Mouse (Mus musculus) thymus, postnatal 4 days (tissue): ENCODE data around the gene Snx18.

Experiments
- DNase-seq: peaks from one replicate; pipeline ENCODE4 v3.0.0; 2021

Gene Snx18

DNA sequence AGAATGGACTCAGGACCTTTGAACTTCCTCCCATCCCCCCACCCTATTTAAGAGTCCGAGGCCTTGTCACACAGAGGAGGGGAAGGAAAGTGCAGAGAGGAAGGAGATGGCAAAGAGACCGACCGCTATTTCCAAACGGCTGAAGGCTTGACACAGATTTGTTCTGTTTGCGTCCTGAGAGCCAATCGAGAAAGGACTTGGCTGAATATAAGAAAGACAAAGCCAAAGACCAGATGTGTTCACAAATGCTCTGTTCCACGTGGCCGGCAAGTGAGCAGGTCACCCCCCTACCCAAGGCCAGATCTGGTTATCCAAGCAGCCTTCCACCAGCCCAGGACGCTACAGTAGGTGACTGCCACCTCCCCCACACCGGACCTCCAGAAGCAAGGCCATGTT is 2.8 kb downstream of the Snx18 start:
- DNase-seq, result peak; percentile 26

DNA sequence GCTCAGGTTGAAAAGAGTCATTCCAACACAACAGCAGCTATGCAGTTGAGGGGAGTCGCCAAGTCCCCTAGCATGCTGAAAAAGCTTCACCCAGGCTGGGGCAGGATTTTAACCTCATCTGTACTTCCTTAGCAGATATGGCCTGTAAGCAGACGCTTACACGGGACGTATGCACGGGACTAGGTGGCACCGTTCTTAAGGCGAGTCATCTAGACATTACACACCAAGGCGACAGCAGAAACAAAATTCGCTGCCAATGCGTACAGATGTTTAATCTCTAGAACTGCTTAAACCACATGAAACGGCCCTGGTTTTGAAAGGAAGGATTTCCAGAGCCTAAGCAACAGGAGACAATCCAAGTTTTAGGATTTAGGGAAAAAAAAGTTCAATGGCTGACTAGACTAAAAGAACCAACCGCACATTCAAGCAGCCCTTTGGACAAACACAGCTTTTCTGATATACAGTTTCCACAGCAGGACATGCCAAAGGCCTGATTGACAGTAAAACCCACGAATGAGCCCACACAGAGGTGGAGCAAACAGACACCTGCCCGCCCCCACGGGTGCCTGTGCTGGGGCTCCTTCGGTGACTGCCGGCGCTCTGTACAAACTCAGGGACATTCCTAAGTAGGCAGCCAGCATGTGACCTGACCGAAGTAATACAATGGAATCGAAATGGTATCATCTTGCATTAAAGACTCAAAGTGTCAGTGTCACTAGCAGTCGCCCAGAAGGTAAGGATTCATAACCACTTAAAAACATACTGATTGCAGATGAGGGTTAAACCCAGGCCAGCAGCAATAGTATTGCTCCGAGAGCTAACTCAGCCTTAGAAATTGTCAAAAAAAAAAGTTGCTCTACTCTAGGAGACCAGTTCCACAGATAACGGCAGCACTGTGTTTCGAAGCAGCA is 3.5 kb downstream of the Snx18 start:
- peak; percentile 92 for DNase-seq

DNA sequence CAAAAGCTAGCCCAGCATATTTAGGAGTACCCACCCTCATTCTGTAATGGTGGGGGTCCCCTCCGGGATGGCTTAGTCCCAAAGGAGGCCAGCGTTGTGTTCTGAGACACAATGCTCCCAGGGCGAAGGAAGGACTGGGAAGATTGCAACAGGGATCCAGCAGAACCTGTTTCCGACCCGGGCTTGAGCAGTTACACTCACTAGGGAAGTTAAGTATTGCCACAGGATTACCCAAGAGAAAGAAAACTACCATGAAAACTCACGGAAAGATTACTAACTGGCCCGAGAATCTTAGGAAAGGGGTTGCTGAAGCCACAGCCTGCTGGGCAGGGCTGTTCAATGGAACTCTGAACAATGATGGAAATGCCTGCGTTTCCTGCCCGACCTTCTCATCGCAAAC is 4.5 kb downstream of the Snx18 start:
- DNase-seq, result peak; percentile 7

DNA sequence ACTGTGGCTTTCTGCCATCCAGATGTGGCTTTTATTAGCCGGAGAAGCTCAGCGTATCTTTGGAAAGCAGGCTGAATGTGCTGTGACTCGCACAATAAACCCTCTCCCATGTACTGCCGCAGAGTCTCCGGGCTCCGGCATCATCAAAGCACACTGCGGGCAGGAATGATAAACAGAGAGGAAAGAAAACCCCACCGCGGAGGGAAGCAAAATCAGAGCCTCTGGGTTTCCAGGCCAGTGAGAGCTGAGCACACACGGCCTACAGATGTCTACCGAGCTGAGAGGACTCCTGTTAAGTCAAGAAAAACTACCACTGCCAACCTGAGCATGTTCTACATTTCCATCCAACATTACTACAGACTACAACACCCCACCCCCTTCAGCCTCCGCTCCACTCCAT is 5.0 kb downstream of the Snx18 start:
- peak; percentile 11 for DNase-seq

DNA sequence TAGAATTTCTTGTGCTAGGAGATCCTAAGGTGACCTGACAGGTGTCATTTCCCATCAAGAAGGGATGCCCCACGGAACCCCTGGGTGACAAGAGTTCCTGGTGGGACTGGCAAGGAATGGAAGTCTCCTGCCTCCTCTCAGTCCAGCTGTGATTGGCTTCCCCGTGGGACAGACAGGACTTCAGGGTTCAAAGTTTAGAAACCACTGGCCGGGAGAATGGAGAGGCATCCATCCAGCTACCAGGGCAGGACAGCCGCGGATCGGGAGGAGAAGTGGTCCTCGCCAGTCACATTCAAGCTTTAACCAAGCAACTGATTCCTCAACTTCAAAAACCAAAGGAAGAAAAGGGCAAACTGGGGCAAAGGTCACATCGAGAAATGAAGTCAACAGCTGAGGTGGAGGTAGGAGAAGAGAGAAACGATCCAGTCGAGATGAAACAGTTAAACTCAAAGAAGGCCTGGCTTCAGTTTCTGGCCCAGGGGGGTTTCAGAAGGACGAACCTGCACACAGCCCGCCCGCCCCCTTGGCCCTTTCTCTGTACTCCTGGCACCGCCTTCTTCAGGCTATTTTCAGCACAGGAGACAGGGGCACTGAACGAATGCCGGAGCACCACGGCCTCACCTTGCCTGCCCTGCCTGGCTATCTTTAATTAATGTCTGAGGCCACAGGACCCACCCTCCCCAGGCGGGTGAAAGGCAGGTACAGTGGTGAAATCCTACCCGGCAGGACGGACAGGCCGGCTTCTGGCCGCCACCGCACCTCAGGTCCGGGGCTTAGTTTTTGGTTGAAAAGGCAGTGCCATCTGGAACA is 6.0 kb downstream of the Snx18 start:
- DNase-seq, result peak; percentile 6

DNA sequence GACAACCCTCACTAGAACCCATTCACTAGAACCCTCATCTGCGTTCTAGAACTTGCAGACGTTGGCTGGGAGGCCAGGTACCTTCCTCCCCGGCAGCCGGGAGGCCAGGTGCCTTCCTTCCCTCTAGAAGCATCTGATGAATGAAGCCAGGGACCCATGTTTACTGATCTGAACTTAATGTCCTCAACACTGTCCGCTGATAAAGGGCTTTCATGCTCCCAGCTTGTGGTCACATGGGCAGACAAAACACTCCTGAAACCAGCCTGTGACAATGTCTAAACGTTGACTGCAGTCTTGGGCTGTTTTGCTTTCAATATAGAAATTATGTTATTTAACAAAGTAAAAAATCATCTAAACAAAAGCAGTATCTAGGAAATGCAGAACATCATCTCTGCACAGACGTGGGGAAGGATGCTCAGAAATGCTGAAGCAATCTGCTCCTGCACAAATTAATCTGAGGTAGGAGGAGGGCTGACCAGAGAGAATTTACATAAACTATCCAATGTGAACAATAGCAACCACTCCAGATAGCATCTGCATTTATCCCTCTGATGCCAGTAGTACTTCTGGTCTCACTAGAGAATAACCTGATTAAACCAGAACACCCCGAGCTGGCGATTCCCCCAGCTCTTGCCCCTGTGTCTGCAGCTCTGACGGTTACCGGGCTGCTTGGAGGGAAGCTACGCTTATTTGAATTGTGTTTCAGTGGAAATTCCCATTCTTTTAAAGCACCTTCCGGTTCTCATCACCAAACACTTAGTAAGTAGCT is 7.4 kb downstream of the Snx18 start:
- DNase-seq, result peak; percentile 5

DNA sequence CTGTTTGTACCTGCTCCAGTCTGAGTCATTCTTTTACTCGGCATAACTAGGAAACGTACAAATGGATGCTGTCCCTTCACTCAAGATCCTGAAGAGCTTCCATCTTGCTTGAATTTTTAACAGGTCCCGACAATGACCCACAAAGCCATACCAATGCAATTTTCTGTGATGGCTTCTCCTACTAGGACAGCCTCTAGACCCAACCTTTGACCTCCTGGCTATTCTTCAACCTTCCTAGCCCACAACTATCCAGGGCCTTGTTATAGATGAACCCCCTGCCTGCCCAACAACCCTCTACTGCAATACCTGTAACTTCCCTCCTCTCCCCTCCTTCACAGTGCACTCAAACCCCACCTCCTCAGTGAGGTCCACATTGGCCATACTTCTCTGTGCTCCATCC is 8.9 kb downstream of the Snx18 start:
- DNase-seq, result no peak

DNA sequence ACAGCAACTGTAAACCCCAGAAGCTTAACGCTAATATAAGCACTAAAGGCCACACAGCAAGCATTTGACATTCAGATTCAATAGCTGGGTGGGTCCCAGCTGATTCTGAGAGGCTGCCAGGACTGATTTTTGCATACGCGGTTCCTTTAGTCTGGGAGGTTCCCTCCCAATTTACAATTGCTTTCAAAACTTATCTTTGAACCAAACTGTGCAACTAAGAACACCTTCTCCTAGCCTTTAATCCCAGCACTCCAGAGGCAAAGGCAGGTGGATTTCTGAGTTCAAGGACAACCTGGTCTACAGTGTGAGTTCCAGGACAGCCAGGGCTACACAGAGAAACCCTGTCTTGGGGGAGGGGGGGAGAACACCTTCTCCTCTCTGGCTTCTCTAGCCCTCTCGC is 10.5 kb downstream of the Snx18 start:
- no peak for DNase-seq

DNA sequence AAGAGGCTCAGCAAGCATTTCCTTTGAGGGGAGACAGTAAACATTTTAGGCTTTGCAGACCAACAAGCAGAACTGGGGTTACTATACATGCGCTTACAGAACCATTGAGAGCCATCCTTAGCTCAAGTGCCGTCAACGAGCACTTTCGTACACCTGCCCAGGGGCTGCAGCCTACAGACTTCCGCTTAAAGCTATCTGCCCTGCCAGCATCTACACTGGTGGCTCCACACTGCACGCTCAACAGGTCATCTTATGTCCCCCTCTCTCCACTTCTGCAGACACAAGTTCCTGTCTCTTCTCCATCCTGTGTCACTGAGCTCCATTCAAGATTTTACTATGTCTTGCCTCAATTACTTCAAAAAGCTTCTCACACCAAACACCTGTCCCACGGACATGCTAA is 11.0 kb downstream of the Snx18 start:
- no peak for DNase-seq

DNA sequence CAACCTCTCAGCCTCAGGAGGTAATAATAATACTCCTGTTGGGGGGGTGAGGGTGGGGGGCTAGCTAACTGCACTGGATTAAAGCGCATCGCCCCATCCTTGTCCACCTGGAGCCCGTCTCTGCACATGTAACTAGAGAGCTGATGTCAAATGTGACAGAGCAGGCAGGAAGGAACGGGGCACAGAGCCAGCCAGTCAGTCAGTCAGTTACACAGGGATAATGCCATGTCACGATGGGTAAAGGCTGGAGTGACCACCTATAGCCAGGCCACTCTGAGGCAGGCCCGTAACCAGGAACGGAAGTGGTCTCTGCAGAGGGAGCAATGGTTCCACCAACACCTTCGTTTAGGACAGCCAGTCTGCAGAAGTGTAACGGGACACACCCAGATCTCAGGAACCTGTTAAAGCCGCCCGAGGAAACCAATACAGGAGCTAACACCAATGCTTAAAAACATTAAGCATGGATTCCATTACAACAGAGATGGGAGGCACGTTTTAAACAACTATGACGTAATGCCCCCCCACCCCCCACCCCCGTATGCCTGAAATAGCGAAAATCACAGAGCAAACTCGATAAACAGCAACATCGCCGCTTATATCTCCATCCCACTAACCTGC is 11.5 kb downstream of the Snx18 start:
- no peak for DNase-seq

DNA sequence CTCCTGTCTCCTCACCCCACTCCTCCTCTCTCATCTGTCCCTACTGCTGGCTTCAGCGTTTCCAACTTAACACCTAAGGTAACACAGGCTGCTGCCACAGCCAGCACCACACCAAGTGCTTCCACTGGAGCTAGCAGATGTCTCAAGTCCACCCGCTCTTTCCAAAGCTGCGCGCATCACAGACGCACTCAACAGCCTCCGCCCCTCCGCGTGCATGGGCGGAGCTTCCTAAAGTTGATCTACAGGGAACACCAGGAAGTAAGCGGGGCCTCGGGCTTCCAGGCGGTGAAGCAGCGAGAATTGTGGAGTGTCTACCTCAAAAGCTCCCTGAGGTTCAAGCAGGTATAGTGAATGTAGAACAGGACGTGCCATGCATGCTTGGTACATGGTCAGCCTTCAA is 12.2 kb downstream of the Snx18 start:
- DNase-seq, result no peak

DNA sequence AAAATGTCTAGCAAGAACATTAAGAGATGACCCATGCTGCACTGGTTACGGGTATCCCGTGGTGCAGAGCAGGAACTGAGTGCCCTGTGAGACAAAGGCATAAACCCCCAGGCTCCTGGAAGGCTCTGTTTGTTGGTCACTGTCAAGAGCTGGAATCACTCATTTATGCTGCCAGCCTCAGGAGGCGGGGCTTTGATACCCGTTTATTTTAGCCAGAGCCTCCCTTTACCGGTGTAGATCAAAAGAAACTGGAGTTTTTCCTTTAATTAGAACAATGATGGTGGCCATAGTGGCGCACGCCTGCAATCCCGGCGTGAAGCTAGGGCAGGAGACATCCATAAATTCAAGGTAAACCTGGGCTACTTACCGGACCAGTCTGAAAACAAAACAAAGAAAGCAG is 12.7 kb downstream of the Snx18 start:
- DNase-seq, result no peak

DNA sequence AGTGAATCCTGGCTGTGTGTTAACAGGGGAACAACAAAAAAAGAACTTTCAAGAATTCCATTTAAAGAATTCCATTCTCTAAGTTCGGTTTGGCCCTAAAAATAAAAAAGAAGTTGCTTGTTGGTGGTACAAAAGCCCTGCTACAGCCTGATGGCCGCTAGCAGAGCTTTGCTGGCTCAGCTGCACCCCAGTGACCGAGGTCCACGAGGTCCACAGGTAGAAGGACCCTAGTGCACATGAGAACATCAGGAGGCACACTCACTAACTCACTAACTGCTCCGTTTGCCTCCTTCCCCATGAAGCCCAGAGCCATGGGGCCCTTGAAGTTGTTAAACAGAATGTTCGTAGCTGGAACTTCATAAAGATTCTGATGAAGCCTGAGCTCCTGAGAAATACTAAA is 14.0 kb downstream of the Snx18 start:
- DNase-seq, result no peak

DNA sequence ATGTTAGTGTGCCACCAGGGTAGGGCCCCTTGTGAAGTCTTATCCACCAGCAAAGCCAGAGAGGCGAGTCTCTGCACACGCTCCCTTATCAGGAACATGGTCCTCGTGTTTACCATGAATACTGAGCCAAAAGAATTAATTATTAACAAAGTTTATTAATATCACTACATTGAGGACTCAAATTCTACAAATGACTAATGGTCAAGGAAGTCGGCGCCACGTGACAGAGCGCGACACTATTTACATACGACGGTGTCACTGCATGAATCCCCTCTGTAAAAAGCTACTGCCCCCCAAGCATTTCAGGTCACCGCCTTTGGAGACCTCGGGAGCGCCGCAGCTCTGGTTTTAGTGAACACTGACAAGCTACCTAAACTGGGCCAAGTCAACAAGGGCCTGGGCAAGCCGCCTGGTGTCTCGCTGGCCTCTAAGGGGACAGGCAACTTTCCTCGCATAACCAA is 15.5 kb downstream of the Snx18 start:
- peak; percentile 7 for DNase-seq

DNA sequence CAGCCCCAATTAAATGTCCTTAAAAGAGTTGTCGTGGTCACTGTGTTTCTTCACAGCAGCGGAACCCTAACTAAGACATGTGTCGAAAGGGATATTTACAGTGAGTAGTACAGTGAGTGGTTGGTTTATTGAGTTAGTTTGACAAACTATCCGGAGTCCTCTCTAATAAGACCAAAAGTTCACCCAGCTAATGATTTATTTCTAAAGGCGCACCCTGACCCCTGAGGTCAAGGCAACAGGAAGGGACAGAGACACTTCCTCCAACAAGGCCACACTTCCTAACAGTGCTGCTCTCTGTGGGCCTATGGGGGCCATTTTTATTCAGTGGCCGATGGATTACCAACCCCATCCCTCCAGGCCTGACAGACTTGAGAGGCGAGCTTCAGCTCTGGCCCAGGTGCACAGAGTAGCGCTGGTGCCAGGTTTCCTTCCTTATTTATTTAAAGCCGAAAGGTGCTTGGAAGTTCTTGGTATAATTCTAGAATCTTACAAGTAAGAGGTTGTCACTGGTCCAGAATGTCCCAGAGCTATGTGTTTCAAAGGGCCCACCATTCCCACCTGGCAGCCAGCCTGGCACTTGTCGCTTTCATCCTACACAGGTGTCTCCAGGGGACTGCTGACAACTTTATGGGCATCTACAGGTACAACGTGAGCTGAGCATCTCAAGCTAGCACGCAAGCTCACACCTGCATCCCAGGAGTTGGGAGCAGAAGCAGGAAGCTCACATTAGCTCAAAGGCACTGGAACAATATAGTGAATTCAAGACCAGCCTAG is 16.3 kb downstream of the Snx18 start:
- peak; percentile 3 for DNase-seq

DNA sequence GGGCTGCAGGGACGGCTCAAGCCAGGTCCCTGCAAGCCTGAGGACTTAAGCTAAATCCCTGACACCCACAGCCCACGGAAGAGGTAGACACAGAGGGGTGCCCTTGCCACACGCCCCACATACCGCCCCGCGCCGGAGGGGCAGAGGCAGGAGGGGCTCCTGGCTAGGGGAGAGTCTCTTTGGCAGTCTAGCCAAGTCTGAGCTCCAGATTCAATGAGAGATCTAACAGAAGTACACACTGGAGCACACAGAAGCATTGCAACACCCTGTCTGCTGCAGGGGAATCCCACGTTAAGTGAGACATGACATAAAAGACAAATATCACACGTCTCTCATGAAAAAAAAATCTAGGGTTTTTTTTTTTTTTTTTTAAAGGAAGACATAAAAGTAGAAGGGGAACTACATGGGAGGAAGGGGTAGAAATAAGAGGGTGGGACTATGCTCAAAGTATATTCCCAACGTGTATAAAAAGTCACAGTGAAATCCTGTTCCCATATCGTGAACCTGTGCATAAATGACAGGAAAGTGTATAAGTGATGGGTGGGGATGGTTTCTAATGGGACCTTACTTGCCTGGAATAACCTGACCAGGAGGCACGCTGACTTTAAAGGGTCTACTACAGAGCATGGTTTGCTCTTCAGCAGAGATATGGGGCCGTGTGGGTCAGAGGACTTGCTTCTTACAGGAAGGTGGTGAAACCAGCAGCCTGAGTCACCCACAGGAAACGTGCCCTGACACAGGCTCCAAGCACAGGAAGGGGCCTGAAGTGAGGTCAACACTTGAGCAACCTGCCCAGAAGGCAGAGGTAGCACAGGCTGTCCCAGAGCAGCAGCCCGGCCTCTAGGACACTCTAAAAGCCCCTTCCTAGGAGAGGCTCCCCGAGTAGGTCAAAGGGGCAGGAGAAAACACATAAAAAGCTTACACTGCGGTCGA is 17.6 kb downstream of the Snx18 start:
- DNase-seq, result no peak

DNA sequence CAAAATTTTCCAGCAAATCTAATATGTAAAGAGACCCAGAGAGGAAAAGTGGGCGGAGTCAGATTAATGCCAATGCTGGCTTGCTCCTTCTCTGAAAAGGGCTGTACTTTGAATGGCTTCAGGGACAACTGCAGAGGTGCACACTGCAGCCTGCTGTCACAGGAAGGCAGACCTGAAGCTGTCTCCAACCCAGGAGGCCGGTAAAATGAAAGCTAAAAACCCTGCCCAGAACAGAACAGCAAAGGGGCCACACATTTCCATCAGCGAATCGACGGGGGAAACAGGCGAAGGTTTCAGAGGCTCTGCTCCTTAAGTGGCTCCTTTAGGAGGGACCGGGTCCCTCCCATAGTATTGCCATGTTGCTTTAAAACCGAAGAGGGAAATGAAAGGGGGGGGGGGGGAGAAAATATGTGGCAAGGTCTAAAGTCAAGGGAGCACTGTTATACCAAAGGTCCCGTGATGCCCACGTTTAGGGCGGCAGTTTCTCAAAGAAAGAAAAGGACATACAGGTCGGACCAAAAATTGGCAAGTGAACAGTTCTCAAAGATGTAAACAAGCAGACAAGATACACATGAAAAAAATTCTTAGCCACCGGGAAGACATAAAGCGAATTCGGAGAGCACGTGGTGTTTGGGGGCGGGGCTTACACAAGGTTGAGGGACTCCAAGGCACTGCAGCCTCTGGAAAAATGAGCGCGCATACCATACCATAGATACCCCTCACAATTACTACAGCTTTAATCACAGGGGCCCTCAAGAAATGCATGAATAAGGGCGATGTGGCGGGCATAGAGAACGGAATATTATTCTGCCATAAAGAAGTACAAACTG is 18.4 kb downstream of the Snx18 start:
- DNase-seq, result no peak

DNA sequence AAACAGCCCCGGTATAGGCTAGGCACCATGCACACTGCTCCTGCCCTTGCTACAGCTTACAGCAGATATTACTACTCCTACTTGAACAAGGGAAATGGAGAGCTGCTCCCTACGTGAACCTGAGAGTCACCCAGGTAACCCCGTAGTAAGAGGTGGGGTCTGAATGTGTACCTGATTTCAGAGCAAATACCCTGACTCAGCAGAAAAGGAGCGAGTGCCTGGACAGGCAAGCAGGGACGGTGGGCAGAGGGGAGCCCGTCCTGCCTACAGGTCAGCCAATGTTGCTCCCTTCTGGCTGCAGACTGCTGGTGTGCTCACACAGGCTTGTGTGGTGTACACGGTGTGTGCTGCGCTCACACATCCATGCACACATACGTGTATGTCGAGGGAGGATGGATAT is 20.7 kb downstream of the Snx18 start:
- no peak for DNase-seq

DNA sequence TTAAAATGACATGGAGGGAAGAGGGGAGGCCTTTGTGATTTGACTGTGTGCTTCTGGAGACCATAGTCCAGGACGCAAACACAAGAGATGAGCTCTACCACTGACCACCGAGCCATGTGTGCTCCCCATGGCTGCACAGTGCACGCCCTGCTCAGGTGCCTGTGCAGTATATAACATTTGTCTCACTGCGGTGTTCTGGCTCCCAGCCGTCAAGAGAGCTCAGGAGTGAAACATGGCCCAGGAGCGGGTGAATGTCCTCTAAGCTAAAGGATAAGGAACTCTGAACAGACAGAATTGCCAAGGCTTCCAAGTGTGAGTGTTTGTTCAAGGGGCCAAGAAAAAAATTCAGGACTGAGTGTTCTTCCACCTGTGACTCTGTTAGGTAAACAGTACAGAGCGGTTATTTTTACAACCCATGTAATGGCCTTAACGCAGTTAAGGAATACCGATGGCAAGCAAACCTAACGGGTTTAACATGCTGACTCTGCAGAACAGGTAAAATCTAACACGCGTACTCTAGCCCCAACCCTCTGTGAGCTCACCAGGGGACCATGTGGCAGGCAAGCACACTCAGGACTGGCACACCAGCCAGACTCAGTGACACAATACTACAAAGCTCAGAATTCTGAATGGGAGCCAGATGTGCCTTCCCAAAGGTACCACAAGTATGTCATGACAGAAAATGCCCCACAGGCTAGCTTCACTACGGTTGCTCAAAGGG is 21.4 kb downstream of the Snx18 start:
- DNase-seq, result no peak
